Mouse (Mus musculus) myocyte (in vitro differentiated cells): ENCODE measurements around the gene Piwil1.

Source experiments
- CEBPB ChIP-seq: IDR thresholded peaks from 2 replicates; pipeline ENCODE4 v1.6.1; 2011; ENCODE audit warnings: mild to moderate bottlenecking, moderate library complexity; ENCODE audit not compliant: poor library complexity, insufficient read depth, severe bottlenecking
- E2F4 ChIP-seq: IDR thresholded peaks from one replicate; pipeline ENCODE4 v1.6.1; 2011; ENCODE audit warnings: mild to moderate bottlenecking, control low read depth, moderate library complexity; ENCODE audit not compliant: insufficient read depth
- MAX ChIP-seq: IDR thresholded peaks from one replicate; pipeline ENCODE4 v1.6.1; 2011; ENCODE audit warnings: low read depth, mild to moderate bottlenecking, control low read depth
- POLR2A ChIP-seq: IDR thresholded peaks from one replicate; pipeline ENCODE4 v1.6.1; 2011; ENCODE audit warnings: low read depth, mild to moderate bottlenecking, control low read depth, moderate library complexity; ENCODE audit not compliant: insufficient read length
- POLR2AphosphoS2 ChIP-seq: IDR thresholded peaks from one replicate; pipeline ENCODE4 v1.6.1; 2011; ENCODE audit warnings: low read depth, control low read depth; ENCODE audit not compliant: insufficient read length
- REST ChIP-seq: IDR thresholded peaks from one replicate; pipeline ENCODE4 v1.6.1; 2011; ENCODE audit warnings: mild to moderate bottlenecking, control low read depth, moderate library complexity; ENCODE audit not compliant: insufficient read depth, insufficient read length
- SRF ChIP-seq: IDR thresholded peaks from one replicate; pipeline ENCODE4 v1.6.1; 2011; ENCODE audit warnings: low read depth; ENCODE audit not compliant: control insufficient read depth, insufficient read length
- TCF12 ChIP-seq: IDR thresholded peaks from one replicate; pipeline ENCODE4 v1.6.1; 2011; ENCODE audit warnings: mild to moderate bottlenecking, control low read depth; ENCODE audit not compliant: poor library complexity, insufficient read depth, severe bottlenecking
- TCF3 ChIP-seq: IDR thresholded peaks from one replicate; pipeline ENCODE4 v1.6.1; 2011; ENCODE audit warnings: low read depth, control low read depth; ENCODE audit not compliant: insufficient read length
- USF1 ChIP-seq: IDR thresholded peaks from one replicate; pipeline ENCODE4 v1.6.1; 2011; ENCODE audit warnings: low read depth, mild to moderate bottlenecking, control low read depth, moderate library complexity

GRCm38 (mm10) chr5:128708929-128709328 is 6.6 kb downstream of the Piwil1 start:
- no peak for TF ChIP-seq REST
- no peak for TF ChIP-seq POLR2A
- no peak for TF ChIP-seq TCF3
- TF ChIP-seq USF1: no peak
- no peak for TF ChIP-seq POLR2AphosphoS2
- no peak for TF ChIP-seq TCF12
- no peak for TF ChIP-seq E2F4
- TF ChIP-seq CEBPB: no peak
- no peak for TF ChIP-seq MAX
- TF ChIP-seq SRF: no peak
